Mouse (Mus musculus) megakaryocyte, embryonic 14.5 days (primary cell): ENCODE results near the gene Aimp2. TPM values are rescaled to one million over a fixed set of nuclear protein-coding genes. Genes with fewer than 3 reads are reported as not detected.
A peak's percentile ranks its signal among the peaks of the same experiment; 100 is the strongest.

ENCODE experiments used
- H3K27me3 ChIP-seq: replicated peaks from 2 replicates; pipeline ENCODE3; 2012; ENCODE audit warnings: inconsistent platforms
- H3K36me3 ChIP-seq: replicated peaks from 2 replicates; pipeline ENCODE3; 2012; ENCODE audit warnings: low read length, inconsistent platforms, mixed read lengths
- H3K4me1 ChIP-seq: 2 replicates; pipeline ENCODE4 v1.6.1; 2012; ENCODE audit warnings: inconsistent platforms
- H3K4me3 ChIP-seq: replicated peaks from 2 replicates; pipeline ENCODE3; 2012; ENCODE audit warnings: moderate library complexity, mild to moderate bottlenecking, inconsistent platforms
- H3K9me3 ChIP-seq: 2 replicates; pipeline ENCODE4 v1.6.1; 2012; ENCODE audit warnings: inconsistent platforms
- FLI1 ChIP-seq: IDR thresholded peaks from 2 replicates; pipeline ENCODE4 v1.6.1; 2012; ENCODE audit warnings: low read length, inconsistent platforms, mixed read lengths
- GATA1 ChIP-seq: IDR thresholded peaks from 3 replicates; pipeline ENCODE4 v1.6.1; 2012; ENCODE audit warnings: mixed read lengths, low read length, inconsistent platforms, borderline replicate concordance
- polyA plus RNA-seq: library from polyadenylated mRNA; stranded (reverse); fragments of >175 nt; gene quantifications from 2 replicates; pipeline ENCODE4 v1.2.3, GENCODE M21; 2012; ENCODE audit warnings: low replicate concordance; ENCODE audit not compliant: insufficient read depth

Gene Aimp2
- polyA plus RNA-seq, 1 experiment = 30.8 TPM

- no peak within 1 kb of the TSS for H3K4me3 ChIP-seq
- no peak for TF ChIP-seq FLI1
- TF ChIP-seq GATA1 = no peak
- no peaks in the 10 kb centered on the region for H3K4me1 ChIP-seq
- H3K36me3 ChIP-seq = peaks cover 55% of the 10 kb centered on the region
- no peaks in the 10 kb centered on the region for H3K27me3 ChIP-seq
- no peaks in the 10 kb centered on the region for H3K9me3 ChIP-seq
Measured at GRCm38 (mm10) chr5:143932831-143933230, 23.2 kb upstream of the Aimp2 start, which contains the start of gene Rsph10b. Gene Rsph10b, plus strand, starts transcription at chr5:143933035.

GRCm38 (mm10) chr5:143931863-143932580, 22.4 kb upstream of the Aimp2 start:
- no peak overlapping the region for H3K4me3 ChIP-seq
- H3K36me3 ChIP-seq = peaks cover 61% of the 10 kb centered on the region
- H3K27me3 ChIP-seq = no peaks in the 10 kb centered on the region
- no peaks in the 10 kb centered on the region for H3K4me1 ChIP-seq
- TF ChIP-seq GATA1 (no peak), FLI1 (no peak)
- no peaks in the 10 kb centered on the region for H3K9me3 ChIP-seq

GRCm38 (mm10) chr5:143930656-143931055, 21.0 kb upstream of the Aimp2 start:
- no peak for TF ChIP-seq FLI1
- Histone ChIP-seq H3K27me3 (no peaks in the 10 kb centered on the region), H3K4me3 (no peak overlapping the region), H3K36me3 (peaks cover 75% of the 10 kb centered on the region), H3K9me3 (no peaks in the 10 kb centered on the region), H3K4me1 (no peaks in the 10 kb centered on the region)

- H3K27me3 ChIP-seq = no peaks in the 10 kb centered on the region
- H3K4me3 ChIP-seq = no peak overlapping the region
- peaks cover 88% of the 10 kb centered on the region for H3K36me3 ChIP-seq
- no peaks in the 10 kb centered on the region for H3K9me3 ChIP-seq
- H3K4me1 ChIP-seq = no peaks in the 10 kb centered on the region
- no peak for TF ChIP-seq FLI1
- no peak for TF ChIP-seq GATA1
Measured at GRCm38 (mm10) chr5:143929291-143929690, 19.6 kb upstream of the Aimp2 start.

- Histone ChIP-seq H3K4me3 (no peak within 1 kb of the TSS), H3K4me1 (no peaks in the 10 kb centered on the region), H3K9me3 (no peaks in the 10 kb centered on the region), H3K27me3 (no peaks in the 10 kb centered on the region), H3K36me3 (peaks cover 96% of the 10 kb centered on the region)
- no peak for TF ChIP-seq FLI1
- TF ChIP-seq GATA1 = no peak
Measured at GRCm38 (mm10) chr5:143927875-143928274, 18.2 kb upstream of the Aimp2 start, which contains the start of gene Gm42421. Gene Gm42421, plus strand, starts transcription at chr5:143928175.

- no peaks in the 10 kb centered on the region for H3K4me1 ChIP-seq
- H3K4me3 ChIP-seq = no peak overlapping the region
- H3K36me3 ChIP-seq = peaks cover 96% of the 10 kb centered on the region
- H3K27me3 ChIP-seq = no peaks in the 10 kb centered on the region
- TF ChIP-seq GATA1 (no peak), FLI1 (no peak)
- H3K9me3 ChIP-seq = no peaks in the 10 kb centered on the region
Measured at GRCm38 (mm10) chr5:143924781-143925452, 15.3 kb upstream of the Aimp2 start.

- H3K27me3 ChIP-seq = no peaks in the 10 kb centered on the region
- no peaks in the 10 kb centered on the region for H3K9me3 ChIP-seq
- TF ChIP-seq GATA1 (no peak), FLI1 (no peak)
- H3K4me1 ChIP-seq = no peaks in the 10 kb centered on the region
- H3K36me3 ChIP-seq = peaks cover 87% of the 10 kb centered on the region
- H3K4me3 ChIP-seq = no peak overlapping the region
Measured at GRCm38 (mm10) chr5:143918120-143918519, 8.5 kb upstream of the Aimp2 start.

- TF ChIP-seq FLI1 (no peak), GATA1 (no peak)
- peaks cover 85% of the 10 kb centered on the region for H3K36me3 ChIP-seq
- H3K4me1 ChIP-seq = no peaks in the 10 kb centered on the region
- no peak overlapping the region for H3K4me3 ChIP-seq
- no peaks in the 10 kb centered on the region for H3K9me3 ChIP-seq
- H3K27me3 ChIP-seq = no peaks in the 10 kb centered on the region
Measured at GRCm38 (mm10) chr5:143917418-143917817, 7.8 kb upstream of the Aimp2 start.

- Histone ChIP-seq H3K27me3 (no peaks in the 10 kb centered on the region), H3K4me1 (peaks cover 3% of the 10 kb centered on the region; the same call in 1 of the 2 replicates), H3K9me3 (no peaks in the 10 kb centered on the region), H3K36me3 (peaks cover 75% of the 10 kb centered on the region), H3K4me3 (no peak overlapping the region)
- TF ChIP-seq GATA1 = no peak
- TF ChIP-seq FLI1 = no peak
Measured at GRCm38 (mm10) chr5:143916221-143916620, 6.6 kb upstream of the Aimp2 start.

- H3K4me1 ChIP-seq = peaks cover 43% of the 10 kb centered on the region
Measured at GRCm38 (mm10) chr5:143908926-143909325, 721 bp downstream of the Aimp2 start.

More at GRCm38 (mm10) chr5:143908926-143909325, 721 bp downstream of the Aimp2 start:
- H3K27me3 ChIP-seq = no peaks in the 10 kb centered on the region
- H3K9me3 ChIP-seq = no peaks in the 10 kb centered on the region
- peak overlapping the region; percentile 100 for H3K4me3 ChIP-seq
- peaks cover 56% of the 10 kb centered on the region for H3K36me3 ChIP-seq
- no peak for TF ChIP-seq GATA1
- TF ChIP-seq FLI1 = no peak
